Mouse (Mus musculus) kidney, adult 2 months (tissue): ENCODE results near the gene Zpbp2.

Experiments used
- CTCF ChIP-seq: fragments of 200-500 bp; conservative IDR thresholded peaks from 2 replicates; pipeline ENCODE4 v1.5.1; 2011; ENCODE audit warnings: low read depth, mild to moderate bottlenecking, control low read depth, low read length, moderate library complexity, mixed read lengths; ENCODE audit not compliant: insufficient read depth, insufficient read length
- POLR2A ChIP-seq: fragments of 200-500 bp; IDR thresholded peaks from one replicate; pipeline ENCODE4 v1.6.1; 2011; ENCODE audit warnings: low read depth, low read length, control low read depth

DNA sequence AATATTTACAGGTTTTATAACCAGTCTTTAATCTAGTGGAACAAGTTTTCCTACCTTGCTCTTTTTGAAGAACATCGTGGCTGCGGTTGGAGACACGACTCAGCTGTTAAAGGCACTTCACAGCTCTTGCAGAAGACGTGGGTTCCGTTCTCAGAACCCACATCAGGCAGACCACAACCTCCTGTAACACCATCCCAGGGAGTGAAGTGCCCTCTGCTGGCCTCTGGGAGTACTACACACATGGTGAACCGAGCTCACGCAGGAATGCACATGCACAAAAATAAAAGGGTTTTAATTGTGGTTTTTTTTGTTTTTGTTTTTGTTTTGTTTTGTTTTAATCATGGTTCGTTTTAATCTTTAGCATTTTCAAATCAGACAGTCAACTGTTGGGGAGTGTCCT is 17.4 kb downstream of the Zpbp2 start:
- TF ChIP-seq POLR2A (no peak), CTCF (peak; percentile 34)
